Mouse (Mus musculus): ENCODE data around the gene Fam222a.

DNA sequence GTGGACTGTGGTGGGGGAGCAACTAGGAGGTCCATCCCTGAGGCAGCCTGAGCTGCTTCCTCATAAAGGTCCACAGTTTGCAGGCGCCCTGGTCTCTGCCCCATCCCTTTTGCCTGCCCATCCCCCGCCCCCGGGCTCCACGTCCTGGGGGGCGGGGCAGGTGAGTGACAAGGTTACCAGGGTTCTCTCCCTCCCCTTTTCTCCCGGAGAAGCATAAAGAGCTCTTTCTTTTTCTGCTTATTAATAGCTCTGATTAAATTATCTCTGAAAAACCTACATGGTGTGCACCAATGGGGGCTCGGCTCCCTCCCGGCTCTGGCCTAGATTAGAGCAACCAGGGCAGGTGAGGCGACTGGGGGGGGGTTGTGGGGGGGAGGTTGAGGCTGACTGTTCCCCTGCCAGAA lies 7.3 kb upstream of the Fam222a start:
- TF ChIP-seq CTCF (IDR thresholded peaks at IDR 0.05; ENCODE audit: low read depth) (no peak), EP300 (IDR thresholded peaks at IDR 0.05; ENCODE audit: low read depth) (no peak)

Data from heart, postnatal 0 days (tissue).